Mouse (Mus musculus): ENCODE data around the gene Izumo1r.

- no peak for TF ChIP-seq CTCF (IDR thresholded peaks at IDR 0.05; ENCODE audit: borderline replicate concordance, insufficient read depth, low read depth, low read length)
- TF ChIP-seq POLR2A (IDR thresholded peaks at IDR 0.05; ENCODE audit: borderline replicate concordance, insufficient read depth, low read length) = no peak
Measured at GRCm38 (mm10) chr9:14859868-14860639, 43.7 kb downstream of the Izumo1r start, which contains the start of gene Gpr83.
